Mouse (Mus musculus): Measurements from ENCODE around the gene Ccl4. TPM values are rescaled to one million over a fixed set of nuclear protein-coding genes. Genes with fewer than 3 reads are reported as not detected.

Gene Ccl4
- total and polyA plus RNA-seq, 3 experiments, result 0.38 TPM; not detected in 2

DNA sequence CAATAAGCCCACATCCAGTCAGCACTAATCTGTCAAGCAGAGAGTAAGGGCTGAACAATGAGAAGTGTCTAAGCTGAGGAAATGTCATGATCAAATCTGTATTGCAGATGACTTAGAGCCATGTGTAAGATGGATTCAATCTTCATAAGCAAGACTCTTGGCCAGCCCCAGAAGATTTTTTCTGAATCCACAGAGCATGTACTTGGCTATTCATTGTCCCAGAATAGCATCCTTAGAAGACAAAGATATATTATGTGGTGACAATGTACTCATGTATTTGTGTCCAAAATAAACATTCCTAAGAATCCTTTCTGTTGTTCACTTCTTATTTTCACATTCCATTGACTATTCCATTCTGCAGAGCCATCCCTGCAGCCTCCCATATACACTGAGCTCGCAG, 27.5 kb downstream of the Ccl4 start:
- no peaks in the 10 kb centered on the region for H3K9me3 ChIP-seq (replicated peaks)

DNA sequence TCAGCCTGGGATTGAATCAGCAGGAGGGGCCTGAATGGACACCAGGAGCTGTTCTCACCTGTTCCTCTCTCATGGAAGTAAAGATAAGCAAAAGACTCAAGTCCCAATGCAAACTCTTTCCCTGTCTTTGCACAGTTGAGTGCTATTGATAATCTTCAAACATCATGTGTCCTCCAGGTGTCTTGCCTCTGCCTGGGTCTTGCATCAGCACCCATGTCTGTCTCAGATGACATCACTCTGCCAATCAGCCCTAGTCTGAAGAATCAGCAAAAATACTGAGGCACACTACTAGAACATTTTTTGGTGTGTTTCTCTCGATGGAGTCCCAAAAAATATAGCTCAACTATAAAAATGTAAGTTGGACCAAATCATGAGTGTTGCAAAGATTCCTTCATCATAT, 29.6 kb downstream of the Ccl4 start:
- no peak for ATAC-seq (ENCODE audit: extremely low read depth, insufficient number of reproducible peaks, low FRiP score, poor library complexity, severe bottlenecking)
- Histone ChIP-seq H3K9me3 (replicated peaks) (no peaks in the 10 kb centered on the region), H3K27me3 (ENCODE audit: insufficient read depth, low read length) (no peaks in the 10 kb centered on the region; the same call in 1 of the 2 replicates), H3K4me3 (ENCODE audit: low read depth, low read length) (no peak overlapping the region), H3K4me1 (ENCODE audit: insufficient read depth, low read depth, low read length) (no peaks in the 10 kb centered on the region), H3K36me3 (replicated peaks) (no peaks in the 10 kb centered on the region)
- no peak for TF ChIP-seq POLR2AphosphoS5 (IDR thresholded peaks at IDR 0.05; ENCODE audit: insufficient replicate concordance, low read depth, low read length)
- no peak for TF ChIP-seq GATA1 (IDR thresholded peaks at IDR 0.05; ENCODE audit: borderline replicate concordance, low read length)
- TF ChIP-seq TAL1 (conservative IDR thresholded peaks at IDR 0.05; ENCODE audit: low read depth, low read length), result no peak
- no peak for TF ChIP-seq GATA2 (IDR thresholded peaks at IDR 0.05; ENCODE audit: borderline replicate concordance, low read depth, low read length)
- no peak for TF ChIP-seq CTCF (IDR thresholded peaks at IDR 0.05; ENCODE audit: low read depth, low read length)
- DNase-seq (ENCODE audit: low spot score), result no peak

More for the DNA sequence above, 27.5 kb downstream of the Ccl4 start:
- Histone ChIP-seq H3K27me3 (ENCODE audit: insufficient read depth, low read length) (no peaks in the 10 kb centered on the region; the same call in 1 of the 2 replicates), H3K4me3 (ENCODE audit: low read depth, low read length) (no peak overlapping the region), H3K36me3 (replicated peaks) (no peaks in the 10 kb centered on the region), H3K4me1 (ENCODE audit: insufficient read depth, low read depth, low read length) (no peaks in the 10 kb centered on the region)
- TF ChIP-seq CTCF (IDR thresholded peaks at IDR 0.05; ENCODE audit: low read depth, low read length), result no peak
- TF ChIP-seq GATA2 (IDR thresholded peaks at IDR 0.05; ENCODE audit: borderline replicate concordance, low read depth, low read length), result no peak
- TF ChIP-seq POLR2AphosphoS5 (IDR thresholded peaks at IDR 0.05; ENCODE audit: insufficient replicate concordance, low read depth, low read length), result no peak
- no peak for TF ChIP-seq GATA1 (IDR thresholded peaks at IDR 0.05; ENCODE audit: borderline replicate concordance, low read length)
- TF ChIP-seq TAL1 (conservative IDR thresholded peaks at IDR 0.05; ENCODE audit: low read depth, low read length), result no peak
- ATAC-seq (ENCODE audit: extremely low read depth, insufficient number of reproducible peaks, low FRiP score, poor library complexity, severe bottlenecking) (no peak), DNase-seq (ENCODE audit: low spot score) (no peak)

DNA sequence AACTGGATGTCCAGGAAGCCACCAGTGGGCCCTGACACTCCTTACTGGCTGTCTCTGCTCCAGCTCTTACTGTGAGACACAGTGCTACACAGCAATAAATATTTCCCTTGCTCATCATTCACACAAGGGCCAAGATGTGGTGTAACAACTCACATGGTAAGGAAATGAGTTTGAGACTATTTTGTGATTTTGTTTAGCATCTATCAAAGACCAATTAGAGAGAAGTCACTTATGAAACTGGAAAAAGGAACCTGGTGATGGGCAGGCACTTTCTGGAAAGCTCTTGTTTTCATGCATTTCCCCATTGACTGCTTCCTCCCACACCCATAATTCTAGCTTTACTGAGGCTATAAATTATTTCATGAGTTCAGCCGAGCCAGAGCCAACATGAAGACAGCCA, 41.3 kb downstream of the Ccl4 start, which contains the start of gene Wfdc17:
Wfdc17 (plus strand) TSS at position 287 of the 400 bp plus-strand sequence.
- no peak for DNase-seq (ENCODE audit: low spot score)
- no peak for ATAC-seq (ENCODE audit: extremely low read depth, insufficient number of reproducible peaks, low FRiP score, poor library complexity, severe bottlenecking)

DNA sequence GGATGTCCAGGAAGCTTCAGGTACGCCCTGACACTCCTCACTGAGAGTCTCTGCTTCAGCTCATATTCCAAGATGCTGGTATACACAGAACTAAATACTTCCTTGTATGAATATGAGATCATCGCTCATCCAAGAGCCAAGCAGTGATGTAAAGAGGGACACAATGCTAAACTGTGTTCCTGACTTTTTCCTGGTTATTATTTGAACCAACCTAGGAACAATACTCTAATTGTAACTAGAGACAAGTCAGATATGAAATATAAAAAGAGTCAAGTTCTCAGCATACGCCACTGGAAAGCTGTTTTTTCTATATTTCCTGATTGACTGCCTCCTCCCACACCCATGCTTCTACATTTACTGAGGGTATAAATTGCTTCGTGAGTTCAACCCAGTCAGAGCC, 46.3 kb downstream of the Ccl4 start, which contains the start of gene Wfdc18:
Wfdc18 (plus strand) TSS at position 301 of the 400 bp plus-strand sequence.
- DNase-seq (ENCODE audit: low spot score), result no peak
- TF ChIP-seq POLR2AphosphoS5 (IDR thresholded peaks at IDR 0.05; ENCODE audit: insufficient replicate concordance, low read depth, low read length) (no peak), GATA2 (IDR thresholded peaks at IDR 0.05; ENCODE audit: borderline replicate concordance, low read depth, low read length) (no peak)
- Histone ChIP-seq H3K4me1 (ENCODE audit: insufficient read depth, low read depth, low read length) (no peaks in the 10 kb centered on the region), H3K36me3 (replicated peaks) (no peaks in the 10 kb centered on the region), H3K4me3 (ENCODE audit: low read depth, low read length) (no peak within 1 kb of the TSS), H3K27me3 (ENCODE audit: insufficient read depth, low read length) (no peaks in the 10 kb centered on the region), H3K9me3 (replicated peaks) (no peaks in the 10 kb centered on the region)
- no peak for ATAC-seq (ENCODE audit: extremely low read depth, insufficient number of reproducible peaks, low FRiP score, poor library complexity, severe bottlenecking)

More for the DNA sequence above, 41.3 kb downstream of the Ccl4 start, which contains the start of gene Wfdc17:
- H3K27me3 ChIP-seq (ENCODE audit: insufficient read depth, low read length), result no peaks in the 10 kb centered on the region
- H3K4me3 ChIP-seq (ENCODE audit: low read depth, low read length), result no peak within 1 kb of the TSS
- H3K4me1 ChIP-seq (ENCODE audit: insufficient read depth, low read depth, low read length), result no peaks in the 10 kb centered on the region
- H3K9me3 ChIP-seq (replicated peaks), result no peaks in the 10 kb centered on the region
- H3K36me3 ChIP-seq (replicated peaks), result no peaks in the 10 kb centered on the region
- TF ChIP-seq TAL1 (conservative IDR thresholded peaks at IDR 0.05; ENCODE audit: low read depth, low read length), result no peak
- no peak for TF ChIP-seq POLR2AphosphoS5 (IDR thresholded peaks at IDR 0.05; ENCODE audit: insufficient replicate concordance, low read depth, low read length)
- no peak for TF ChIP-seq GATA1 (IDR thresholded peaks at IDR 0.05; ENCODE audit: borderline replicate concordance, low read length)
- TF ChIP-seq GATA2 (IDR thresholded peaks at IDR 0.05; ENCODE audit: borderline replicate concordance, low read depth, low read length), result no peak
- no peak for TF ChIP-seq CTCF (IDR thresholded peaks at IDR 0.05; ENCODE audit: low read depth, low read length)

DNA sequence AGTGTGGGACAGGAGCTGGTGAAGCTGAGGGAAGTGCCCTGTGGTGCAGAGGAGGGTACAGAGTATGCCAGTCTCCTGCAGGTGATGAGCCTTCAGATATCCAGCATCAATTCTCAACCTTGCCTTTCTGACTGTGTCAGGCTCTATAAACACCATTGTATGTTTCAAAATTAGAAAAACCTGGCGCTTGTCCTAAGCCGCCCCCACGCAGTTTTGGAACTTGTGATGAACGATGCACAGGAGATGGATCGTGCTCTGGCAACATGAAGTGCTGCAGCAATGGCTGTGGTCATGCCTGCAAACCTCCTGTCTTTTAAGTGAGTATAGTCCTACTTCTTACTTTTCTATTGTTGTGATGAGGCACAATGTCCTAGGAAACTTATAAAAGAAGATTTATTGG, 47.3 kb downstream of the Ccl4 start:
- TF ChIP-seq TAL1 (conservative IDR thresholded peaks at IDR 0.05; ENCODE audit: low read depth, low read length) (no peak), GATA1 (IDR thresholded peaks at IDR 0.05; ENCODE audit: borderline replicate concordance, low read length) (no peak), POLR2AphosphoS5 (IDR thresholded peaks at IDR 0.05; ENCODE audit: insufficient replicate concordance, low read depth, low read length) (no peak), CTCF (IDR thresholded peaks at IDR 0.05; ENCODE audit: low read depth, low read length) (no peak), GATA2 (IDR thresholded peaks at IDR 0.05; ENCODE audit: borderline replicate concordance, low read depth, low read length) (no peak)
- Histone ChIP-seq H3K9me3 (replicated peaks) (no peaks in the 10 kb centered on the region), H3K4me1 (ENCODE audit: insufficient read depth, low read depth, low read length) (no peaks in the 10 kb centered on the region), H3K36me3 (replicated peaks) (no peaks in the 10 kb centered on the region), H3K27me3 (ENCODE audit: insufficient read depth, low read length) (no peaks in the 10 kb centered on the region), H3K4me3 (ENCODE audit: low read depth, low read length) (no peak overlapping the region)
- DNase-seq (ENCODE audit: low spot score) (no peak), ATAC-seq (ENCODE audit: extremely low read depth, insufficient number of reproducible peaks, low FRiP score, poor library complexity, severe bottlenecking) (no peak)

DNA sequence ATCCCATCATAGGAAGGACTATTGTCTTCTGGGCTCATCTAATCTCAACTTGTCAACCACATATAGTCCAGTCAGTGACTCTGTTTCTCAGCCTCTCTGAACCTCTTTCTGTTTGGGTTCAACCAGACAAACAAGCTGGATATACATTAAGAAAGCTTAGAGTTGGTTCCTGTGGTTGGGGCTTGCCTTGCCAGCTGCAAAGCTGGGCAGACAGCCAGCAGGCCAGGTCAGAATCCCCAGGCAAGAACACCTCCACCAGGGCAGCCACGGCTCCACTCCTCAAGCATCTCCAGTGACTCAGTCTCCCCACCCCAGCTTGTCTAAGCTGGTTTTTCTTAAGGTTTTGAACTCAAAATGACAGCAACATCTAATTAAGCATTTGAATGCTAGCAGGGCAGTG, 50.3 kb downstream of the Ccl4 start:
- ATAC-seq (ENCODE audit: extremely low read depth, insufficient number of reproducible peaks, low FRiP score, poor library complexity, severe bottlenecking), result no peak

More for the DNA sequence above, 50.3 kb downstream of the Ccl4 start:
- no peak for TF ChIP-seq CTCF (IDR thresholded peaks at IDR 0.05; ENCODE audit: low read depth, low read length)
- TF ChIP-seq POLR2AphosphoS5 (IDR thresholded peaks at IDR 0.05; ENCODE audit: insufficient replicate concordance, low read depth, low read length), result no peak
- TF ChIP-seq TAL1 (conservative IDR thresholded peaks at IDR 0.05; ENCODE audit: low read depth, low read length), result no peak
- no peak for TF ChIP-seq GATA1 (IDR thresholded peaks at IDR 0.05; ENCODE audit: borderline replicate concordance, low read length)
- TF ChIP-seq GATA2 (IDR thresholded peaks at IDR 0.05; ENCODE audit: borderline replicate concordance, low read depth, low read length), result no peak
- H3K36me3 ChIP-seq (replicated peaks), result no peaks in the 10 kb centered on the region
- no peaks in the 10 kb centered on the region for H3K4me1 ChIP-seq (ENCODE audit: insufficient read depth, low read depth, low read length)
- no peak overlapping the region for H3K4me3 ChIP-seq (ENCODE audit: low read depth, low read length)
- no peaks in the 10 kb centered on the region for H3K27me3 ChIP-seq (ENCODE audit: insufficient read depth, low read length)
- no peak for DNase-seq (ENCODE audit: low spot score)
- H3K9me3 ChIP-seq (replicated peaks), result no peaks in the 10 kb centered on the region

Data from G1E (cell line).